Mouse (Mus musculus) CH12.LX (cell line): Measurements from ENCODE around the gene Snap91. TPM values are rescaled to one million over a fixed set of nuclear protein-coding genes. Genes with fewer than 3 reads are reported as not detected.

Experiments used
- DNase-seq: peaks from one replicate; pipeline ENCODE4 v3.0.0-alpha.2; 2013; ENCODE audit errors: extremely low read depth
- H3K27ac ChIP-seq: 2 replicates; pipeline ENCODE4 v1.5.1; 2012; ENCODE audit warnings: low read depth, mild to moderate bottlenecking, control low read depth, moderate library complexity; ENCODE audit not compliant: insufficient read depth
- H3K27me3 ChIP-seq: replicated peaks from 2 replicates; pipeline ENCODE3; 2012; ENCODE audit warnings: inconsistent platforms
- H3K36me3 ChIP-seq, 2 experiments: replicated peaks in 1 of 2; 2 replicates each; pipeline versions ENCODE3 to v1.6.1; 2012; ENCODE audit warnings: inconsistent platforms in 1 of 2, low read length in 1 of 2, mild to moderate bottlenecking in 1 of 2, mixed read lengths in 1 of 2, moderate library complexity in 1 of 2; ENCODE audit not compliant: control insufficient read depth in 1 of 2, insufficient read depth in 1 of 2
- H3K4me1 ChIP-seq, 2 experiments: 2 replicates each; pipeline ENCODE4 v1.6.1; 2012; ENCODE audit warnings: inconsistent platforms in 1 of 2, moderate library complexity in 1 of 2; ENCODE audit not compliant: insufficient read depth in 2 of 2, control insufficient read depth in 1 of 2
- H3K4me2 ChIP-seq: 2 replicates; pipeline ENCODE4 v1.6.1; 2012; ENCODE audit warnings: low read depth, mild to moderate bottlenecking, control low read depth; ENCODE audit not compliant: poor library complexity, insufficient read depth, severe bottlenecking
- H3K4me3 ChIP-seq, 3 experiments: fragments of 150-350 bp in 1 of 3; sonication (generic) in 1 of 3; replicated peaks in 1 of 3; 2 replicates each; pipeline versions ENCODE3 to v1.5.1; 2011 to 2012; ENCODE audit warnings: low read depth in 2 of 3, low read length in 2 of 3, mild to moderate bottlenecking in 2 of 3, moderate library complexity in 2 of 3, control low read depth in 1 of 3, improper control_type of control experiment in 1 of 3, inconsistent platforms in 1 of 3, mixed read lengths in 1 of 3; ENCODE audit not compliant: poor library complexity in 1 of 3
- H3K79me2 ChIP-seq: replicated peaks from 2 replicates; pipeline ENCODE4 v1.6.1; 2012; ENCODE audit warnings: mild to moderate bottlenecking, moderate library complexity; ENCODE audit not compliant: control insufficient read depth, poor library complexity, insufficient read depth, severe bottlenecking; ENCODE audit errors: extremely low read depth
- H3K9ac ChIP-seq: 2 replicates; pipeline ENCODE4 v1.6.1; 2012; ENCODE audit warnings: low read depth, mild to moderate bottlenecking, control low read depth, moderate library complexity; ENCODE audit not compliant: insufficient read depth
- H3K9me3 ChIP-seq: replicated peaks from 2 replicates; pipeline ENCODE3; 2012; ENCODE audit warnings: low read length, inconsistent platforms, mixed read lengths
- CHD1 ChIP-seq: IDR thresholded peaks from 2 replicates; pipeline ENCODE4 v1.6.1; 2012; ENCODE audit warnings: low read depth, low read length, improper control_type of control experiment, inconsistent platforms
- CHD2 ChIP-seq: IDR thresholded peaks from 2 replicates; pipeline ENCODE4 v1.6.1; 2011; ENCODE audit warnings: low read length, improper control_type of control experiment
- CTCF ChIP-seq, 2 experiments: IDR thresholded peaks in 1 of 2; conservative IDR thresholded peaks in 1 of 2; 2 replicates each; pipeline ENCODE4 v1.5.1; 2011 to 2012; ENCODE audit warnings: low read depth in 2 of 2, low read length in 2 of 2, improper control_type of control experiment in 1 of 2, inconsistent platforms in 1 of 2, mild to moderate bottlenecking in 1 of 2, moderate library complexity in 1 of 2
- E2F4 ChIP-seq: IDR thresholded peaks from 2 replicates; pipeline ENCODE4 v1.6.1; 2011; ENCODE audit warnings: low read depth, low read length, improper control_type of control experiment; ENCODE audit not compliant: insufficient replicate concordance
- ELF1 ChIP-seq: IDR thresholded peaks from 2 replicates; pipeline ENCODE4 v1.6.1; 2014; ENCODE audit warnings: low read depth, mild to moderate bottlenecking, inconsistent platforms, low read length, improper control_type of control experiment
- EP300 ChIP-seq: IDR thresholded peaks from 2 replicates; pipeline ENCODE4 v1.6.1; 2011; ENCODE audit warnings: low read length, improper control_type of control experiment
- ETS1 ChIP-seq: conservative IDR thresholded peaks from 2 replicates; pipeline ENCODE4 v1.6.1; 2012; ENCODE audit warnings: low read depth, mild to moderate bottlenecking, inconsistent platforms, low read length, improper control_type of control experiment, moderate library complexity
- GABPA ChIP-seq: IDR thresholded peaks from 2 replicates; pipeline ENCODE4 v1.6.1; 2012; ENCODE audit warnings: low read depth, low read length, improper control_type of control experiment, inconsistent platforms; ENCODE audit not compliant: insufficient replicate concordance
- HCFC1 ChIP-seq: IDR thresholded peaks from 2 replicates; pipeline ENCODE4 v1.6.1; 2012; ENCODE audit warnings: low read depth, mild to moderate bottlenecking, inconsistent platforms, low read length, improper control_type of control experiment
- IRF4 ChIP-seq: IDR thresholded peaks from 2 replicates; pipeline ENCODE4 v1.6.1; 2014; ENCODE audit warnings: low read depth, mild to moderate bottlenecking, inconsistent platforms, low read length, improper control_type of control experiment
- JUN ChIP-seq: IDR thresholded peaks from 2 replicates; pipeline ENCODE4 v1.6.1; 2011; ENCODE audit warnings: low read depth, mild to moderate bottlenecking, low read length, improper control_type of control experiment, moderate library complexity; ENCODE audit not compliant: insufficient read depth
- JUND ChIP-seq: conservative IDR thresholded peaks from 2 replicates; pipeline ENCODE4 v1.6.1; 2011; ENCODE audit warnings: low read depth, low read length, improper control_type of control experiment
- KAT2A ChIP-seq: IDR thresholded peaks from 2 replicates; pipeline ENCODE4 v1.6.1; 2012; ENCODE audit warnings: low read length, improper control_type of control experiment, inconsistent platforms; ENCODE audit not compliant: insufficient replicate concordance
- MAFK ChIP-seq: IDR thresholded peaks from 2 replicates; pipeline ENCODE4 v1.6.1; 2011; ENCODE audit warnings: low read length, improper control_type of control experiment; ENCODE audit not compliant: insufficient replicate concordance
- MEF2A ChIP-seq: IDR thresholded peaks from 2 replicates; pipeline ENCODE4 v1.6.1; 2014; ENCODE audit warnings: low read depth, mild to moderate bottlenecking, inconsistent platforms, low read length, improper control_type of control experiment, borderline replicate concordance
- MXI1 ChIP-seq: IDR thresholded peaks from 2 replicates; pipeline ENCODE4 v1.6.1; 2011; ENCODE audit warnings: mild to moderate bottlenecking, low read depth, low read length, improper control_type of control experiment
- NELFE ChIP-seq: IDR thresholded peaks from 2 replicates; pipeline ENCODE4 v1.6.1; 2011; ENCODE audit warnings: low read depth, low read length, improper control_type of control experiment
- PAX5 ChIP-seq: IDR thresholded peaks from 2 replicates; pipeline ENCODE4 v1.6.1; 2012; ENCODE audit warnings: low read length, inconsistent platforms, mixed read lengths
- RAD21 ChIP-seq: IDR thresholded peaks from 2 replicates; pipeline ENCODE4 v1.6.1; 2011; ENCODE audit warnings: low read depth, mild to moderate bottlenecking, low read length, improper control_type of control experiment, moderate library complexity
- SMC3 ChIP-seq: IDR thresholded peaks from 2 replicates; pipeline ENCODE4 v1.6.1; 2011; ENCODE audit warnings: low read depth, low read length, improper control_type of control experiment
- TBP ChIP-seq: conservative IDR thresholded peaks from 2 replicates; pipeline ENCODE4 v1.6.1; 2011; ENCODE audit warnings: low read depth, low read length, improper control_type of control experiment
- TCF12 ChIP-seq: IDR thresholded peaks from 2 replicates; pipeline ENCODE4 v1.6.1; 2014; ENCODE audit warnings: low read depth, mild to moderate bottlenecking, inconsistent platforms, low read length, improper control_type of control experiment
- UBTF ChIP-seq: IDR thresholded peaks from 2 replicates; pipeline ENCODE4 v1.6.1; 2012; ENCODE audit warnings: low read depth, mild to moderate bottlenecking, inconsistent platforms, low read length, improper control_type of control experiment, moderate library complexity
- USF2 ChIP-seq: conservative IDR thresholded peaks from 2 replicates; pipeline ENCODE4 v1.6.1; 2011; ENCODE audit warnings: low read depth, low read length, improper control_type of control experiment
- ZC3H11A ChIP-seq: IDR thresholded peaks from 2 replicates; pipeline ENCODE4 v1.6.1; 2012; ENCODE audit warnings: low read depth, mild to moderate bottlenecking, inconsistent platforms, low read length, improper control_type of control experiment
- ZKSCAN1 ChIP-seq: IDR thresholded peaks from 2 replicates; pipeline ENCODE4 v1.6.1; 2012; ENCODE audit warnings: low read depth, inconsistent platforms, low read length, improper control_type of control experiment, borderline replicate concordance
- ZMIZ1 ChIP-seq: IDR thresholded peaks from 2 replicates; pipeline ENCODE4 v1.6.1; 2012; ENCODE audit warnings: low read depth, mild to moderate bottlenecking, inconsistent platforms, low read length, improper control_type of control experiment
- ZNF384 ChIP-seq: IDR thresholded peaks from 2 replicates; pipeline ENCODE4 v1.6.1; 2012; ENCODE audit warnings: low read depth, low read length, improper control_type of control experiment, inconsistent platforms
- dilution Hi-C: fragments of 300-500 bp; cut with MboI; formaldehyde crosslinking; loops from 2 replicates; pipeline ENCODE4 v1.14.3; 2020; ENCODE audit warnings: low sequenced_read_pairs; ENCODE audit not compliant: extremely low pct_unique_long_range_greater_than_20kb, extremely low pct_ligation_motif_present
- in situ Hi-C: fragments of 300-500 bp; cut with MboI; formaldehyde crosslinking; loops from 3 replicates; pipeline ENCODE4 v1.14.3; 2019; ENCODE audit warnings: low sequenced_read_pairs, low pct_ligation_motif_present, low pct_unique_long_range_greater_than_20kb, mixed read lengths
- polyA plus RNA-seq: library from polyadenylated mRNA; unstranded; fragments of >175 nt; gene quantifications from 2 replicates; pipeline ENCODE4 v1.2.1, GENCODE M21; 2012; ENCODE audit warnings: low read depth; ENCODE audit not compliant: insufficient read length
- total RNA-seq, 2 experiments: library from RNA; depleted of rRNA; stranded (reverse); fragments of 300-350 nt in 1 of 2; fragments of >200 nt in 1 of 2; gene quantifications; 2 replicates each; pipeline ENCODE4 v1.2.3; 2012 to 2014

Snap91 gene
- total and polyA plus RNA-seq, 3 experiments = 0.12 to 0.41 (median 0.21) TPM

GRCm38 (mm10) chr9:86899502-86900199 is 19.2 kb upstream of the Snap91 start:
- no peak overlapping the region for H3K27ac ChIP-seq
- H3K4me2 ChIP-seq = no peak overlapping the region
- H3K27me3 ChIP-seq = no peaks in the 10 kb centered on the region
- no peak for DNase-seq
- in situ Hi-C loops = no loop called here
- H3K9ac ChIP-seq = no peak overlapping the region
- H3K79me2 ChIP-seq = no peaks in the 10 kb centered on the region; the same call in 1 of the 2 replicates
- no peak for TF ChIP-seq MAFK
- TF ChIP-seq NELFE = no peak
- TF ChIP-seq TBP = no peak
- TF ChIP-seq CTCF (conservative IDR thresholded peaks at IDR 0.05 in 1 of 2, IDR thresholded peaks at IDR 0.05 in 1 of 2; ENCODE audit: low read depth in 2 of 2, low read length in 2 of 2) = no peak
- TF ChIP-seq ETS1 = no peak
- no peak for TF ChIP-seq KAT2A
- TF ChIP-seq CHD2 = no peak
- TF ChIP-seq PAX5 = no peak
- TF ChIP-seq IRF4 = no peak
- no peak for TF ChIP-seq RAD21
- no peak for TF ChIP-seq MEF2A
- no peak for TF ChIP-seq MXI1
- no peak for TF ChIP-seq ZNF384
- no peak for TF ChIP-seq ZC3H11A
- no peak for TF ChIP-seq GABPA
- TF ChIP-seq E2F4 = no peak
- dilution Hi-C loops = no loop called here
- no peaks in the 10 kb centered on the region for H3K4me1 ChIP-seq
- H3K9me3 ChIP-seq = no peaks in the 10 kb centered on the region
- H3K36me3 ChIP-seq = no peaks in the 10 kb centered on the region
- no peak overlapping the region for H3K4me3 ChIP-seq

DNA sequence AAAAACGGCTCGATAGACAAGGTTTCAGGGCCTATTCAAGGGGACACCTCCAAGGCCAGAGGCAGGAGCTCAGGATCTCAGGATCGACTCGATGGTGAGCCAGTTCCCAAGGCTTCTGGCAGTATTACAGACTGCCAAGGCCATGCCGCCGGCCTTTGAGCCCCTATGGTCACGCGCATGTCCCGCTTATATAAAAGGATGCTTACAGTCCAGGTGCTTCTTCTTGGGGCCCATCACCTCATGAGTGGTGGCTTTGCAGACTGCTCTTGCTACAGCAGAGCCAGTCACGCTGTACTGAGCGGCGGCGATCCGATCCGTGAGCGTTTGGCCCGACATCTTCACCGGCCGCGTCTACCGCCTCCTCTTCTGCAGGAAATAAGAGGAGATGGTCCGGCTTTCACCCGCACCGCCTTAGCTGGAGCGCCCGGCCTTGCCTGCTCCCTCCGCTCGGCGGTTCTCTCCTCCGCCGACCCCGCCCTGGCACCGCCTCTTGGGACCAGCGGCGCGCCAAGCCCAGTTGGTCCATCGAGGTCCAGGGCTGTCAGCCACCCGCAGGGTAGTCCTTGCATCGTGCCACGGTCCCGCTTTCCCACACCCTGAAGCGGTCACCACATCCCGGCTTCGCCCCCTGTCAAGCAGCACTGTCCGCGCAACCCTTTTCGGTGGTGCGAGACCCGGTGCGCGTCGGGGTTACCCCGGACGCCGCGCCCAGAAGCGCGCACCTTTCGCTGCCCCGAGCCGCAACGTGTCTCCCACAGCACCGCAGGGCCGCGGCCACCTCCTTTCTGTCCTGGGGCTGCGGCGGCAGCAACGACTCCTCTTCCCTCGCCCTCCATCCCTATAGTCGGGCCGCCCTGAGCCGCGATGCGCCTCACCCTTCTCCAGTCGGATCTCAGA is 990 bp downstream of the Snap91 start:
- in situ Hi-C loops = no loop called here
- Histone ChIP-seq H3K36me3 (no peaks in the 10 kb centered on the region), H3K27ac (no peak overlapping the region), H3K4me2 (no peak overlapping the region), H3K4me3 (no peak overlapping the region), H3K4me1 (no peaks in the 10 kb centered on the region)
- DNase-seq = no peak
- no peak for TF ChIP-seq ZMIZ1
- TF ChIP-seq TBP = no peak
- no peak for TF ChIP-seq CHD1
- no peak for TF ChIP-seq JUN
- TF ChIP-seq CHD2 = no peak
- TF ChIP-seq ETS1 = no peak
- no peak for TF ChIP-seq GABPA
- no peak for TF ChIP-seq JUND
- TF ChIP-seq MXI1 = no peak
- TF ChIP-seq ZKSCAN1 = no peak
- TF ChIP-seq HCFC1 = no peak
- no peak for TF ChIP-seq TCF12
- no peak for TF ChIP-seq NELFE
- no peak for TF ChIP-seq UBTF
- TF ChIP-seq SMC3 = no peak
- TF ChIP-seq USF2 = no peak
- no peak for TF ChIP-seq ELF1
- no peak for TF ChIP-seq EP300
- TF ChIP-seq, all 38 proteins: peak for 0
- Histone ChIP-seq H3K9ac (no peak overlapping the region), H3K9me3 (peaks cover 16% of the 10 kb centered on the region), H3K79me2 (no peaks in the 10 kb centered on the region), H3K27me3 (no peaks in the 10 kb centered on the region)
- dilution Hi-C loops = no loop called here
